Mouse (Mus musculus): ENCODE data around the gene Tex264.
"Not testable (repeated sequence)": the region's sequence is repeated elsewhere in the genome, so short reads cannot be mapped to it uniquely, and the experiment has no call there.

The Tex264 gene

DNA sequence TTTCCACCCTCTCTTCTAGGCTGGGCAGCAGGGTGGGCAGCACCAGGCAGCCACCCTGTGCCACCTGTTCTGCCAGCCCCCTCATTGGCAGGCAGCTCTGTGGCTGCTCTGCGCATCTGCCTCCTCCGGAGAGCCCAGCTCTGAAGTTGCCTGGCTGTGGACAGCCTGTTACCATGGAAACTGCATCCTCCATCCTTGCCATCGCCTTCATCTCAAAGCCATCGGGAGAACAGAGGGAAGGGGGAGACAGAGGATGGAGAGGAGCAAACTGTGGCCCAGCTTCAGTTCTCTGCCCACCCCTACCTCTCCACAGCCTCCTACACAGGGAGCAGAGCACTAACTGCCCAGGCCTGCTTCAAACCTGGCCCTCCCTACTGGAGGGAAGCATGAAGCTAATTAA lies 21.3 kb downstream of the Tex264 start:
- no peak for DNase-seq (ENCODE audit: low spot score in 2 of 2)

DNA sequence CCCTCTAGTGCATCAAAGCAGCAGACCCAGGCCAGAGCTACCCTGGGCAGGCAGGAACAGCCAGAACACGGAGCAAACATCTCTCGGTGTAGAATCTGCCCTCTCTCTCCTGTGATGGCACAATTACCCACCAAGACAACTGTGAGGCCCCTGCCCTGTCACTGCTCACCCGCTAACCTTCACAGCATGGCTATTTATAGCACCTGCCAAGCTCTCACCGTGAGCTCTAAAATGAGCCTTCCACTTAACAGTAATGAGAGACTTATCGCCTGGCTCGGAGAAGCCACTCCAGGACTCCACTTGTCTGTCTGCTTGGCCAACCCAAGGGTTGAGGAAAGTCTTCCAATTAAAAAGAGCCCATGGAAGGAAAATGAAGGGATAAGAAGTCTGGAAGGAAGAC lies 22.5 kb downstream of the Tex264 start:
- no peak for DNase-seq (ENCODE audit: low spot score in 2 of 2)

DNA sequence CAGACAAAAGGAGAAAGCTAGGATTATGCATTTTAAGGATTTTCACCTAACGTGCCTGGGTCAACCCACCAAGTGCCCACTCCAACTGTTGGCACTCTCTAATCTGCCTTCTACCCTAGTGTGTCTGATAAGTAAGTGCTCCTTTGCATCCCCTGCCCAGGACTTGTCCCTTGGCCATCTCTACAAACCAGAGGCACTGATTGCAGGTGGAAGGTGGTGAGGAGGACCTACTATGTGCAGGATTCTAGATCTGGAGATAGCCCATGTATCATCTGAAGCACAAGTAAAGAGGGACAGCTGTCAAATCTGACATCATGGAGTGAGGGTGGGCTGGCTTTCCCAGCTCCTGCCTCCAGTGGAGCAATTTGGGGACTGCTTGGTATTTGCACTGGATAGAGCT lies 25.8 kb downstream of the Tex264 start:
- no peak for DNase-seq (ENCODE audit: low spot score in 2 of 2)

DNA sequence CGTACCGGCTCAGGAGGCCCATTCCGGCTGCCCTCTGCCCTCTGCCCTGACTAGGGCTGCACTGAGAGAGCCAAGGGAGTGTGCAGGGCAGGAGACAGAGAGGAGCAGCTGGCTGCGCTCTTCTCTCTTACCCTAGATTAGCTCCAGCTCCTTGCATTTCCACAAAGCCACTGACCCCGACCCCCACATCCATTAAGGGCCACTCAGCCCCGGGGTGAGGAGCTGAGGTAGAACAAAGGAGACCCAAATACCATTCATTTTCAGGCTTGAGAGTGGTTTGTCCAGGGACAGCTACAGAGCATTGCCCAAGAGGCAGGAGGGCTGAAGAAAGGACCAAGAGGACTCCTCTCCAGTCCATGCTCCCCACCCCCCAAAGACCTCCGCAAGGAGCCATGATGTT lies 26.3 kb downstream of the Tex264 start:
- DNase-seq (ENCODE audit: low spot score in 2 of 2): no peak

DNA sequence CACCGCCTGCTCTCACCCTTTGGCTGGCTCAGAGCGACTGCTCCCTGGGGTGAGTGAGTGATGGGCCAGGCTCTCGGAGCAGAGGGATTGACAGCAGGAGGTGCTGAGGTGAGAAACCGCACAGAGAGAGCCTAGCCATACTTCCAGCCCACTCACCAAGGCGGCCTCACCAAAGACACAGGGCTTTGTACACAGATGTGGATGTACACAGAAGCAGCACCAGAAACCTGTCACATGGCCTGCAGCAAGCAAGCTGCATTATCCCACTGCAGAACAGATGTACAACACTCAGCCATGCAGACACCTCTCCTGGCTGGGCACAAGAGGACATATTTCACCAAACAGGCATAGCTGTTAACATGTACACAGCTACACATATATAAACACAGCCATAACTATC lies 28.1 kb downstream of the Tex264 start:
- no peak for DNase-seq (ENCODE audit: low spot score in 2 of 2)

DNA sequence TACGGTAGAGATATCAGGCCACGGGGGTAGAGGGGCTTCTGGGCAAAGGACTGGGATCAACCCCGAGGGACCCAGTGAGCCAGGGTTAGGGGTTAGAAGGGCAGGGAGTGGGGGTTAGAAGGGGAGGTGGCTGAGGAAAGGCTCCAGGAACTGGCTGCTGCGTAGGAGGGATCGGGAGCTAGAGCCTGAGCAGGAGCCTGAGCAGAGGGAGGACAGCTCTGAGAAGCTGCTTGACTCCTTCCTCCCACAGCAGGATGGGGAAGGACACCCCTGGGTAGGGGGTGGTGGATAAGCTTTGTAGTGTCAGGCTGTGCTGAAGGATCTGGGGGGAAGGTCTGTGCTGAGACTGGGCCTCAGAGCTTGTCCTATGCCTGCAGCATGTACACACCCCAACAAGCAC lies 28.9 kb downstream of the Tex264 start:
- DNase-seq (ENCODE audit: low spot score in 2 of 2): no peak

DNA sequence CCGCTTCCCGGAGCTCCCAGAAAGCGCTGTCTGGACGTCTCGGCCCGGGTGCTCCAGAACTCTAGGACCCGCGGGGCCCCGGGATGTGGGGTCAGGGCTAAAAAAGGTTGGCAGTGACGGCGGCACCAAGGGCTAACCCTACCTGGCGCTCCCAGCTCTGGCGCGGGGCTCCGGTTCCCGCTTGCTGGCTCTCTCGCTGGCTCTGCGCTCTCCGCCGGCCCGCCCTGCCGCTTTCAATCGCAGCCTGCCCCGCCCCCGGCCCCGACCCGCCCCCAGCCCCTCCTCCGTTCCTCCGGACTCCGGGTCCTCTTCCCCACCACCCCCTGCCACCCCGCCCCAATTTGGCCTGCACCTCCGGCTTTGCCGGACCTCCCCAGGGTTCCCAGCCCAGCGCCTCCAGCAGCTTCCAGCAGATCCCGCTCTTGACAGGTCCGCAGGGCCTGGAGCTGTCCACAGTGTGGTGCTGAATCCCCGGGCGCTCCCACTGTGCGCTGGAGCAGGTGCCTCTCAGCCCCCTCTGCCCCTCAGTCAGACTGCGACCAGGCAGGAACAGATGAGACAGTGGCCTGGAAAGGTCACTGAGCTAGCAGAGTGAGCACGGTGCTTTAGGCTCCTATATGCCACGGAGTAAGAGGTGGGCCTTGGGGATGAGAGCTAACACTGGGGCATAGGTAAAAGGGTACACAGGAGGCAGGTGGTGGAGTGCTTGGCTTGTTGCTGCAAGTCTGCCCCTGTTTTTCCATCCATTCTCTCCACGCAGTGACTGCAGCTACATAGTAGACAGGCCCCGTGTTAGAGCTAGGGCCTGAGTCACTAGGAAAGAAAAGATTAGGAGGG lies 29.6 kb downstream of the Tex264 start, which contains the start of gene Grm2:
TSS of gene Grm2 (minus strand) at position 199 of the 837 bp plus-strand sequence.
- peak; percentile 19 to 65 for DNase-seq (ENCODE audit: low spot score in 2 of 2)

DNA sequence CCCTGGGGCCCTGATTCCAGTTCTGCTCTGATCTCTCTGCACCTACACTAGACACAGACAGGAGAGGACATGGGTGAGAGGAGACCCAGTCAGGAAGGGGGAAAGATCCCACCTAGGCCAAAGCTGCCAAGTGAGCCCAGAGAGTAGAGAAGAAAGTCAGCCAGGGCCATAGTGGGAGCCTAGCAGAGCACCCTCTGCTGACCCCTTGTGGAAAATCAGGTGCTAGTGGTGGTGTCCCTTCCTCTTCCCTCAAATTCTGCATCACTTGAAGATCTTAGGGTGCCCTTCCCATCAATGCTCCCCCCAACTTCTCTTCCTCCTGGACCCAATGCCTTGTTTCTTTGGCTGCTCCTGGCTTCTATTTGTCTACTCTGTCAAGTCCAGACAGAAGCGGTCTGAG lies 33.0 kb downstream of the Tex264 start:
- no peak for DNase-seq (ENCODE audit: low spot score in 2 of 2)

DNA sequence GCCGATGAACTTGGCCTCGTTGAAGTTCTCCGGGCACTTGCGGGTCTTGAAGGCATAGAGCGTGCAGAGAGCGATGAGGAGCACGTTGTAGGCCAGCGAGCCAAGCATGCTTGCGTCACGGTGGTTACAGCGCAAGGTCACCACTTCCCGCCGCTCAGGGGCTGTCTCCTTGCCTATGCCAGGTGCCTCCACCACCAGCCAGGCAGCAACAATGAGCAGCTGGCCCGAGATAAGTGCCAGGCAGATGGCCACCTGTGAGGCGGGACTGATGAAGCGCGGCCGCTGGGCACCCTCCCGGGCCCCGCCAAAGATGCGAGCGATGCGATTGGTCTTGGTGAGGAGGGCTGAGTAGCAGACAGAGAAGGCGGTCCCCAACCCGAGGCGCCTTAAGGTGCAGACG lies 38.5 kb downstream of the Tex264 start:
- no peak for DNase-seq (ENCODE audit: low spot score in 2 of 2)

DNA sequence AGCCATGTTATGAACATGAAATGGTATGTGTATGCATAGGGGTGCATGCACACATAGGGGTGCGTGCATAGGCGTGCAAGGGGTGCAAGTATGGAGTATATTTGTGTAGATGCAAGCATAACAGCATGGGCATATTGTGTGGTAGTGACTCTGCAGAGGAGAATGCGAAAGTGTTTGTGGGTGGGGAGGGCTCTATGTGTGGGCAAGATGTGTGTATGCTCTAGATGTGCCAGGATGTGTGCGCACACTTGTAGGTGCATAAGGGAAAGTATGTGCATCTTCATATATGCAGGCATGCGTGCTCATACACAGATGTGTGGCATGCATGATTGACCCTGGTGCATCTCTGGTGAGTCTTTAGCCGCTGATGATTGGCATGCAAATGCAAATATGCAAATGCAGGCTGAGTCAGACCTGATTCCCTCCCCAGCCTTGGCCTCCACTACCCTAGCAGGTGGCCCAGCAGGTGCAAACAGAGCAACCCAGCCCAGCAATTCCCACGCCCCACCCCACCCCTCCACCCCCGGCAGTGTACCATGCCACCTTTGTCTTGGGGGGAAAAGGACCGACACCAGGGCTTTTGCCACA lies 39.9 kb downstream of the Tex264 start:
- no peak for DNase-seq (ENCODE audit: low spot score in 2 of 2)

DNA sequence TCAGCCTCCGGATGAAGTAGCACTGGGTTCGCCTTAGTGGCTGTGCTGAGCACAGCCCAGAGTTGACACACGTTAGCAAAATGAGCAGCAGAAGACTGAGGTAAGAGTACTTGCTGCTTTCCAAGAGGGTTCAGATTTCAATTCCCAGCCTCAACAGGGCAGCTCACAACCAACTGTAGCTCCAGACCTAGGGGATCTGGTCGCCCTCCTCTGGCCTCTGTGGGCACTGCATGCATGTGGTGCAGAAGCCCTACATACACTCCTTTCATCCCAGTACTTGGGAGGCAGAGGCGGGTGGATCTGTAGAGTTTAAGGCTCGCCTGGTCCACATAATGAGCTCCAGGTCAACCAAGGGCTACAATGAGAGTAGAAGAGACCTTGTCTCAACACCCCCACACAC lies 41.9 kb downstream of the Tex264 start:
- DNase-seq (ENCODE audit: low spot score in 2 of 2): no peak

DNA sequence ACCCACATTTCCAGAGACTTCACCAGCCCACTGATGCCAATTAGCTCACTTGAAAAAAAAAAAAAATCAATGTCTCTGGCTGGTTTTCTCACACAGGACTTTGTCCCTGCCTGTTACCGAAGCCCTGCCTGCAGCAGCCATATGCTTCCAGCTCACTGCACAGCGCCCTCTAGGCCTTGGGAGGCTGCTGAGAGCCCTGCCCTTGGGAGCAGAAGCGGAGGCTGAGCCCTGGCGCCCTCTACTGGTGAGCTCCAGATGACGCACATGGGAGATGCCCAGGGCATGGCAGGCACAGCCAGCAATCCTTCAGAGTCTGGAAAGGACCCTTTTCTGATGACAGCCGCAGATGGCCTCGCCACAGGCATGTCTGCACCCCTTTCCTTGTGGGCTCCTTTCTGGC lies 42.6 kb downstream of the Tex264 start:
- peak; percentile 38 to 80 for DNase-seq (ENCODE audit: low spot score in 2 of 2)

DNA sequence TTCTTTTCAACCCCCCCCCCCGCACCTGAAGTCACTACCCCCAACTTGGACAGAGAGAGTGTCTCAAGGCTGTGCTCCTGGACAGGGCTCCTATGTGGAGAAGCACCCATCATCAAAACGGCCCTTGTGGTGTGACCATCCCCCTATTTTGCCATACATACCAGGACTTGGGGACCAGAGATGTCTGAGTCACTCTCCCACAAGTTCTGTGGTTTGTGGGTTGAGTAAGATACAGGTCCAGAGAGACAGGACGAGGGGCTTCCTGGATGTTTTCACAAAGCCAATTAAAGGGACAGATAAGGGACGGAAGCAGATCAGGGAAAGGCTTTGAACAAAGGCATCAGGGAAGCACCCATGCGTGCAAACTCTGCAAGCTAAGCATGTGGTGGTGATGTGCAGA lies 44.4 kb downstream of the Tex264 start:
- DNase-seq (ENCODE audit: low spot score in 2 of 2): no peak

DNA sequence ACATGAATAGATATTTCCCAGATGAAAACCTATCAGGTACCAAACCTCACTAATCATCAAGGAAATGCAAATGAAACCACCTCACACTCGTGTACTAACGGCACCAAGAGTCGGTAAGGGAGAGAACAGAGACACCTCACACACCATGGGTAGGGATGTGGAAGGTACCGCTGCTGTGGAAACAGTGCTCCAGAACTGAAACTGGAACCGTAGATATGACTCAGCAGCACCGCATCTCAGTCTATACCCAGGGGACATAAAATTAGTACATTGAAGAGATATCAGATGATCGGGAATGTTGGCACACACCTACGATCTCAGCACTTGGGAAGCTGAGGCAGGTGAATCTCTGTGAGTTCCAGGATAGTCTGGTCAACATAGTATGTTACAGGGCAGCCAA lies 47.6 kb downstream of the Tex264 start:
- no peak for DNase-seq (ENCODE audit: low spot score in 2 of 2)

DNA sequence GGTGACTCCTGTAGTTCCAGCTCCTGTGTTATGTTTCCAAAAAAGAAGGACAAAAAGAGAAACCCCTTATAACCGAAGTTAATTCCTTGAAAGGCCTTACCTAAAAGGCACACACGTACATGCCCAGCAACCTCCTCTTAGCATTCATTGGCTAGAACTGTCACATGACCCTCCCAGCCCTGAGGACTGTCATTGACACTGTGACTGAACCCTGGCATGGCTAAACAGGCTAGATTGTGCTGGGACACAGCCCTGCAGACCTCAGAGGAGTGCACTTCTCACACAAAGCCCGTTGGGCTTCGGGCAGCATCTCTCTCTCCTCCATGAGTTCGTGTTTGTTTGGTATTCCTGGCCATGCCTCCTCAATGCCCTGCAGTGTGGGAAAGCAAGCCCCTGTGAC lies 53.5 kb downstream of the Tex264 start:
- DNase-seq (ENCODE audit: low spot score in 2 of 2): no peak

DNA sequence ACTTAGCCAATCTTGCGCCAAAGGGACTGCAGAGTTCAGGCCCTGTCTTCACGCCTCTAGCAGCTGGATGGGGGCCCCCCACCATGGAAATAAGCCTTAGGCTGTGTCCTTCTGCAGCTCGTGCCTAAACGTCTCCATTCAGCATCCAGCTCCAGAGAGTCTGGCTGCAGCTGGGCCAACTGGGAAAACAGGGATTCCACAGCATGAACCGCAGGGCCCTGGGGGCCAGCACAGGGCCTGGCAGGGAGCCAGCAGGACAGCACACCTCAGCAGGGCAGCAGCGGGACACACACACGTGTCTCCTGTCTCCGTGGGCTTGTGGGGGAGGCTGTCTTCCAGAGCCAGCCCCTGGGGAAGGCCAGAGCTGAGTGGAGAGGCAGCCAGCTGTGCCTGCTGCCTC lies 57.9 kb downstream of the Tex264 start:
- not testable (repeated sequence) for DNase-seq (ENCODE audit: low spot score in 2 of 2)

DNA sequence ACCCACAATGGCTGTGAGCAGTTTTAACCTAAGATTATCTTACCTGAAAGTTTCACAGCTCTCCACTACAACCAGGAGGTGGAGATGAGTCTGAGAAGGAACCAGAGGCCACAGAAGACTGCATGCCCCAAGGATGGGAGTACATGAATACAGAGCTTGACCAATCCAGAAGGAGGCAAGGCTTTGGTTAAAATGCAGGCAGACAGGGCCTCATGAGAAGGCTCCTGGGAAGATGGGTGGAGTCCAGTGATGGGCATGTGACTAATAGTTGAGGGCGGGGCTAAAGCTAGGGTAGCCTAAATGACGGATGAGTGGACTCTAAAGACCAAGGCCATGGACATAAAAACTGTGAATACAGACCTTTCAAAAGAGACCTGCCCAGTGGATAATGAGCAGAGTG lies 59.4 kb downstream of the Tex264 start, which contains the start of gene Iqcf6:
TSS of gene Iqcf6 (plus strand) at position 301 of the 400 bp plus-strand sequence.
- DNase-seq (ENCODE audit: low spot score in 2 of 2): no peak

DNA sequence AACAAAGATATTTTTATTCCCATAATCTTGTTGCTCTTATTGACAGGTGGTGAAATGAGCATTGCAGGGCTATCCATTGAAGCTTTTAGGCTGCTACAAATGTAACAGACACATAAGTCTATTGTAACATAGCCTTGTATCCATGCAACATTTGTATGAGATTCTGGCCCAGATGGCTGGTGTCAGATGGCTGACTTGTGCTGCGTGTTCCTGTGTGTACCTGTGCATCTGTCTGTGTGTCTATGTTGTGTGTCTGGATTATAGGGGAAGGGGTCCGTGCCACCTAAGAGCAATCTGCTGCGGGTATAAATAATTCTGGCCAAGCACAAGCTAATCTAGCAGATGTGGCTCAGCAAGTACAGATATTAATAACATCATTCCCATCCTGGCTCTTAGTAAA lies 68.2 kb downstream of the Tex264 start:
- no peak for DNase-seq (ENCODE audit: low spot score in 2 of 2)

DNA sequence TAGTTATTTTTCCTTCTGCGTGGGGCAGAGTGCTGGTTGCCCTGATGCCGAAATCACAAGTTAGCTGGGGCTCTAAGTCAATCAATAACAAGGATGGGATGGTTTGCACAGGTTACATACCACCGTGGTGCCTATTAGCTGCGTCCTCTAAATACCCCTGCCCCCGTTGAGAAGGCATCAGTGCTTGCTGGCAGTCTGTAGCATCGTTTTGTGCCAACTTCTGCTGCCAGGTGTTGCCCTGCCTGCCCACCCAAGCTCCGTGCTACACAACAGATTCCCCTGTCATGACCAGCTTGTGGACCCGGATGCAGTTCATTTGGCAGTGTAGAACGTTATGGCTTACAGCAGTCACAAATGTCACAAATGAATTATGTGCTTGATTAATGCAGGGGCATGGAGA lies 69.4 kb downstream of the Tex264 start:
- DNase-seq (ENCODE audit: low spot score in 2 of 2): no peak

DNA sequence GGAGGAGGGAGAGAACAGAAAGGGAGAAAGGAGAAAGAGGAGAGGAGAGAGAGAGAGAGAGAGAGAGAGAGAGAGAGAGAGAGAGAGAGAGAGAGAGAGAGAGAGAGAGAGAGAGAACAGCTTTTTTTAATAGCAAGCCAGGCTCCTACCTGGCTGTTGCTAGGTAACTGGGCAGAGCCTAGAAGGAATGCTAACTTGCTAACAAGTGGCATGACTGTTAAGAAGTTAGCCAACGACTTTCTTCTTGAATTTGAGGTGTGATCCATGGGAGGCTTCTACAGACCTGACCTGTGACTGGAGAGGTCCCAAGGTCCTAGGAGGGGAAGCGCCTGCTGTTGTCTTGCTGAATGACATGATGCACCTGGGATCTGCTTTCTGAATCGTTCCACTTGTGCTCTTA lies 71.1 kb downstream of the Tex264 start:
- DNase-seq (ENCODE audit: low spot score in 2 of 2): no peak

DNA sequence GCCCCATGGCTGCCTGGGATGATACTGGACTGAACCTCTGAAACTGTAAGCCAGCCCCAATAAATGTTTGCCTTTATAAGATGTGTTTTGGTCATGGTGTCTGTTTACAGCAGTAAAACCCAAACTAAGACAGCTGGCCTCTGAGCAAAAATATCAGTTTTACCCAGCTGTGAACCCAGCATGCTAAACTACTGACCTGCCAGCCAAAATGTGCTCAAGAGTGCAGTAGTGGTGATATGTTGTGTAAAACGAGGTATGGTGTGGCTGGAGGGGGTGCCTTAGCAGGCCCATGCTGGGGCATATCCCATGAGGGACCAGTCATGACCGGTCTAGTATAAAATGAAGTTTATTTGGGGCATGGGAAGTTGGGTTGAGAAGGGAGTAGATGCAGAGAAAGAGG lies 71.8 kb downstream of the Tex264 start:
- DNase-seq (ENCODE audit: low spot score in 2 of 2): no peak

DNA sequence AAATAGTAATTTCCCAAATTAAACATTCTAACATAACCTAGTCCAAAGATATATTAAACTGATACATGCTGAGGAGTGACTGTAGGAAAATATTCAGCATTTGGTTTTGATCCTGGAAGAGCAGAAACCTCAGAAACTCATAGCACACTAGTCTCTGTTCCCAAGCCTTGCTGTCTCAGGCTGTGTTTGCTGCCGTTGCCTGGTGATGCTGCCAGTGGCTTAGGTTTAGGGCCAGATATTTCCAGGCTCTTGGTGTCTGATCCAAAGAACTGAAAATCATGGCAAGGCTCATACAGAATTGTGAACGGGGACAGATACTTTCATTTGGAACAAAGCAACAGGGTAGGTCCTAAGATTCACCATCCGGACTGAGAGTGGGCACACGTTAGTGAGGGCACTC lies 75.0 kb downstream of the Tex264 start:
- no peak for DNase-seq (ENCODE audit: low spot score in 2 of 2)
